Mouse (Mus musculus): Measurements from ENCODE around the gene Srcap.

DNA sequence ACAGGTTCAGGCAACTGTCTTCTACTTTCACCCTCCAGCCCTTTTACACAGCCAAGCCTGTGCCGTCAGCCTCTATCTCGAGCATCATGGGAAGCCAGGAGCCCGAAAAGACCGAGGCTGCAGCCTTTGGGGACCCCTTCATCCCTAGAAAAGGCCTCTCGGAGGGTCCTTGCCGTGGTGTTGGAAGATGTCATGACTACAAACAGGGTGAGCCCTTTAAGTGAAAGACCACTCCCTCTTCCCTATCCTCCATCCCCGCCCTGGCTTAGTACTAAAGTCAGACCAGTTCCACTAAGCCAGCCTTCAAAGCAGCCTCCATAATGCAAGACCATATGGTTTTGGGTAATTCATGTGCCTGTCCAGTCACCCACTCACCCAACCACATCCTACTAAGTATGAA, 39.7 kb upstream of the Srcap start:
- TF ChIP-seq CTCF (IDR thresholded peaks at IDR 0.05; ENCODE audit: low read depth, low read length) (no peak), GATA1 (IDR thresholded peaks at IDR 0.05; ENCODE audit: borderline replicate concordance, low read length) (no peak), TAL1 (conservative IDR thresholded peaks at IDR 0.05; ENCODE audit: low read depth, low read length) (no peak)
